Mouse (Mus musculus) gastrocnemius, postnatal 14 days (tissue): ENCODE measurements around the gene Zbtb26. TPM values are rescaled to one million over a fixed set of nuclear protein-coding genes. Genes with fewer than 3 reads are reported as not detected.

ENCODE experiments used
- DNase-seq: peaks from one replicate; pipeline ENCODE4 v3.0.0; 2021; ENCODE audit warnings: mixed read lengths
- intact Hi-C: fragments of 180-260 bp; cut with DNase I; formaldehyde crosslinking; loops from one replicate; pipeline ENCODE4 v1.15.1; 2025; ENCODE audit warnings: low total_unique reads
- long read RNA-seq, 2 experiments: library from polyadenylated mRNA; stranded (forward); transcript quantifications; one replicate each; pipeline ENCODE4 v2.0.0; 2021
- total RNA-seq, 2 experiments: library from RNA; stranded (reverse); gene quantifications; 2 replicates each; pipeline ENCODE4 v1.2.3; 2021

The Zbtb26 gene
- 1 to 10 TPM; 2.9 TPM for total RNA-seq
- long read RNA-seq, experiment 1, result 0 reads
- long read RNA-seq, experiment 2, partial matches to known transcripts, result 0 of 1 reads
- long read RNA-seq, experiment 2, other reads (novel, unspliced or antisense), result 1 of 1 reads

- intact Hi-C loops, result no loop called here
- peak; percentile 97 for DNase-seq
These were observed at the start of gene Zbtb26, which contains the start of the genes Zbtb6 and Rabgap1 for GRCm38 (mm10) chr2:37442611-37443591. Gene Zbtb26, minus strand, starts transcription at chr2:37443135. Gene Zbtb6, minus strand, starts transcription at chr2:37443171. Gene Rabgap1, plus strand, starts transcription at chr2:37443279.

- no peak for DNase-seq
- intact Hi-C loops, result loop anchor here (10.0 kb wide), 1 partner anchor 104 kb away; no protein-coding TSS in a partner anchor
These were observed 46.0 kb upstream of the Zbtb26 start for GRCm38 (mm10) chr2:37488956-37489355.

GRCm38 (mm10) chr2:37486408-37486807, 43.5 kb upstream of the Zbtb26 start:
- intact Hi-C loops, result loop anchor here (10.0 kb wide), 1 partner anchor 102 kb away; no protein-coding TSS in a partner anchor
- no peak for DNase-seq

GRCm38 (mm10) chr2:37485370-37485769, 42.4 kb upstream of the Zbtb26 start:
- DNase-seq, result no peak
- intact Hi-C loops, result loop anchor here (10.0 kb wide), 1 partner anchor 101 kb away; no protein-coding TSS in a partner anchor

DNA sequence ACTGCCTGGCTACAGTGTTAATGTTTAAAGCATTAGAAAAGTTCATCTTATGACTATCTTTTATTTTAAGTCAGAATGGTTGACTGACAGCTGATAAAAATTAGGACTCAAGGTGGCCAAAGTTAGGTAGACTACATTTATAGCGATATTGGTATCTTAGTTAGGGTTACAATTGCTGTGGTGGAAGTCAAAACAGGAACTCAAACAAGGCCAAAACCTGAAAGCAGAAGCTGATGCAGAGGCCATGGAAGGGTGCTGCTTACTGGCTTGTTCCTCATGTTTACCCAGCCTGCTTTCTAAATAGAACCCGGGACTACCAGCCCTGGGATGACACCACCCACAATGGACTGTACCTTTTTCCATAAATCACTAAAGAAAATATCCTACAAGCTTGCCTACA, 41.2 kb upstream of the Zbtb26 start:
- intact Hi-C loops, result loop anchor here (10.0 kb wide), 1 partner anchor 99 kb away; no protein-coding TSS in a partner anchor
- DNase-seq, result no peak

DNA sequence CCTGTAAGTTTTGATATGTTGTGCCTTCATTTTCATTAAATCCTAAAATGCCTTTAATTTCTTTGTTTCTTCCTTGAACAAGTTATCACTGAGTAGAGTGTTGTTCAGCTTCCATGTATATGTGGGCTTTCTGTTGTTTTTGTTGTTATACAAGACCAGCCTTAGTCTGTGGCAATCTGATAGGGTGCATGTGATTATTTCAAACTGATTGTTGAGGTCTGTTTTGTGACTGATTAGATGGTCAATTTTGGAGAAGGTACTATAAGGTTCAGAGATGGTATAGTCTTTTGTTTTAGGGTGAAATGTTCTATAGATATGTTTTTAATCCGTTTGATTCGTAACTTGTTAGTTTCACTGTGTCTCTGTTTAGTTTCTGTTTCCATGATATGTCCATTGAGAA, 37.1 kb upstream of the Zbtb26 start:
- no peak for DNase-seq
- intact Hi-C loops, result loop anchor here (10.0 kb wide), 1 partner anchor 95 kb away; no protein-coding TSS in a partner anchor

GRCm38 (mm10) chr2:37479559-37479958, 36.6 kb upstream of the Zbtb26 start:
- intact Hi-C loops, result no loop called here
- DNase-seq, result no peak

DNA sequence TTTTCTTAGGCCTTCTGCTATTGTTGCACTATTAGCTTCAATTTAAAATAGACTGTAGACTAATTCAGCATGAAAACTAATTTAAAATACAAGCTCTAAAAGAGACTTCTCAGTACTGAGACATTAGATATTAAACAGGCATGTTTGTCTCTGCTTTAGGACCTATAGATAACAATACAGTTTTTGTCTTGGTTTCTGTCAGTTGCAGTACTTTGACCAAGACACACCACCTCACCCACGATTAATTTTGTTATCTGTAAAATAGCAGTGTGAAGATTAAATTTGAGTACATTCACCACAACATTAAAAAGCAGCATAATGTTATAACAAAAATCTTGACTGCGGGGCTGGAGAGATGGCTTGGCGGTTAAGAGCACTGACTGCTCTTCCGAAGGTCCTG, 23.3 kb upstream of the Zbtb26 start:
- intact Hi-C loops, result no loop called here
- no peak for DNase-seq

GRCm38 (mm10) chr2:37460707-37461106, 17.8 kb upstream of the Zbtb26 start:
- DNase-seq, result no peak
- intact Hi-C loops, result no loop called here

GRCm38 (mm10) chr2:37452376-37452760, 9.4 kb upstream of the Zbtb26 start:
- intact Hi-C loops, result no loop called here
- DNase-seq, result peak; percentile 6

DNA sequence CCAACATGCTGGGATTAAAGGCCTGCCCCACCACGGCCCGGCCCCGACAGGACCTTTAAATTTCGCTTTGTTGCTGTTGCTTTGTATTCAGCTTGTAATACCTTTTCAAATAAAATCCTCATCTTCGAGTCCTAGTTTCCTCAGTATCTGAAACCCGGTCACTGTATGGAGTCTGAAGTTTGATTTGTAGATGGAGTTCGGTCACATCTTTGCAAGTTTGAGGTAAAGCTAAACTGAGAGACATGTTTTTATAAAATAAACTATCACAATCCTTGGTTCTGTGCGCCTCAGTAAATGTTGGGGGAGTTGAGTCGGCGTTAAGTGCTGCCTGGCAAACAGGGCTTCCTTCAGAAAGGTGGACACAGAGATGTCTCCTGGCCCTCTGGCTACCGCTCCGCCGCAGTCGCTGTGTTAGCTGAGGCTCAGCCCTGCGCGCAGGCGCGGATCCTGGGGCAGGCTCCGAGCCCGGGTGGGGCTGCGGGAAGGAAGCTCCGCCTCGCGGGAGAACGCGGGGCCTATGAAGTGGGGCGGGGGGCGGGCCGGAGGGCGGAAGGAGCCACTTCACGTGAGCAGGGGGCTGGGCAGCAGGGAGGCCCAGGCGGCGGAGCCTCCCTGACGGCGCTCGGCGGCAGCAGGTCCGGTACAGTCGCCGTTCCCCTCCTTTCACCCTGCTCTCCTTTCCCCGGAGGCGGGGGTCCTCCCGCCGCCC, 8.9 kb upstream of the Zbtb26 start:
- intact Hi-C loops, result no loop called here
- DNase-seq, result peak; percentile 97

DNA sequence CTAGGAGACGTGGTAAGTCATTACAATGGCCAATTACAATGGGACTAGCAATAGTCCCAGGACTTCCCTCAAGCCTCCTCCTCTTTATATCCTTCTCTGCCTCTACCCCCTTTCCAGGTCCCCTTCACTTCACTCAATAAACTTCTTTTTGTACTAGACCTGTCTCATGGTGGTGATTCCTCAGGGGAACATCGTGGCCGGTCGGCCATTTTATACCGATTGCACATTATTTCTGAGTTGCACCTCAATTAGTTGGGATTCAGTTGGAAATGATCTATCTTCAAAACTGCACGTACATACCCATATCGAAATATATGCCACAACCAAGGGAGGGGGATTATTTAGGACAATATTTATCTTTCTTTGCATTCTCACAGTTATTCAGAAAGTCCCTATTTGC, 11.3 kb downstream of the Zbtb26 start:
- DNase-seq, result no peak

DNA sequence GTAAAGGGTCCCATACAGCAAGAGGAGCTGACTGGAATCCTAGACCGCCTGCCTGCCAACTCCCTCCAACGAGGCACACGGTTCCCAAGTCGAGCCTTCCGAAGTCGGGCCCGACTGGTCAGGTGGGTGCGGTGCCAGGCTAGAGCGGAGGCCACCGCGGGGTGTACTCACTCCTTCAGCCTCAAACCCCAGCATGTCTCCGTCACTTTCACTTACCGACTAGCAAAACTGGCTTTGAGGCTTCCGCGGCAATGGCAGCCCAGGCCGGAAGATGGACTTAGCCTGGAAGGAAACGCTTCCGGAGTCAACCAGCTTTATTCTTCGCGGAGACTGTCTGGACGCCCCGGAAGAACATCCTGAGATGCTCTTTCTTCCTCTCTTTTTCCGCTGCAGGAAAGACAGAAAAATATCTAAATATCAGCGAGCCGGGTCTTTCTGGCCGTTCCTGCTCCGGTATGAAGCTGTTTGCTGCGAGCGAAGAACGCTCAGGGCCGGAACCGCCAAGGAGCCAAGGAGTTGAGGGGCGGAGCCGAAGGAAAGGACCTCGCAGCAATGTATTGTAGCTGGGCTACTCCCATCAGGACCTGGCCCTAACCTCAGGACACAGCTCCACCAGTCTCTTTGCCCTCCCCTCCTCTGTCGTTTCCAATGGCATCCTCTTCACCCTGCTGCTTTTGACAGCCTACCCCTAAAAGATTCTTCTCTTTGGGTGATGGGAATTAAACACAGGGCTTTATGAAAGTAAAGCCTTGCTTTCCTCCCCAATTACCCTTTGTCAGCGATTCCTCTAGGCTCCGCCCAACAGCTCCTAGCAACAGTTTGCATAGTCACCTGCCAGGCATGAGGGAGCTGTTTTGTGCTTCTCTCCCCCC, 12.1 kb downstream of the Zbtb26 start:
- peak; percentile 81 for DNase-seq
- intact Hi-C loops, result no loop called here

More for the DNA sequence above, 11.3 kb downstream of the Zbtb26 start:
- intact Hi-C loops, result no loop called here

GRCm38 (mm10) chr2:37423671-37424070, 19.3 kb downstream of the Zbtb26 start:
- intact Hi-C loops, result no loop called here
- DNase-seq, result no peak

DNA sequence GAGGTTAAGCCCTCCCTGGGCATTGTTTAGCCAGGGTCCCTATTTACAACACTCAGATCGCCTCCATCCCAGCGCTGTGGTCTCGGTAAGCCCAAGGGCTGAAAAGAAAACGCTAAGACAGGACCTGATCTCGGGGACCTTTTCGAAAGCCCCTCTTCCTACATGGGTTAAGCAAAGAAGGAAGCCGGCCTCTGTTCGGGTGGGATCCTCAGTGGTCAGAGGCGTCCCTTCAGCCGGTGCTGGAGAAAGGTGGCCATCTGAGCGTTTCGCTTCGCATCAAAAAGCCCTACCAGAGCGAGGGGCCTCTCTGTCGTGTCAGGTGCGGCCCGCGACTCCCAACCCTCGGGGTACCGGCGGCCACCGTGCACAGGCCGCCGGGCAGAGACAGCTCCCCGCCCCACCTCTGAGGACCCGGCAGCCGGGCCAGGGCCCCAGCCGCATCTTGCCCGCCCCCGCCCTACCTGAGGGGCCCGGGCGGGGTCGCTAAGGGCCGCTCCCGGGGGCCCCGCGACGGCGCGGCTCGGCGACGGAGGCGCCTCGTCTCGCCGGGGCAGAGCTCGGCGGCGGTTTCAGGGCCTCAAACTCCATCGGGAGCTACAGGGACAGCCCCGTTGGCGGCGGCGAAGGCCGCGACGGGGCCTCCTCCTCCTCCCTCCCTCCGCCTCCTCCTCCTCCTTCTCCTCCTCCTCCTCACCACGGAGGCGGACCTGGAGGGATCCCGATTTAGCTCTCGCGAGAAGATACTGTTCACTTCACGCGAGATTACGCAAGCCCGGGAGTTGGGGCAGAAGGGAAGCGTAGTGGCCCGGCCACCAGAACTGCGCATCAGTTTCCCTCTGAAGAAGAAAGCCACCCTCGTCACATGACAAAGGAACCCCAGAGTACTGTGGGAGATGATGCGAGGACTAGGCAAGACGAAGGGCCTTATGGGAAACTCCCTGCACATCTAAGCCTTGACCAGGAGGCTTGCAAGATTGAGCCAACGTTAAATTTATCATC, 20.3 kb downstream of the Zbtb26 start, which contains the start of gene Rc3h2:
Rc3h2 (minus strand) TSS at position 598 of the 999 bp plus-strand sequence.
- peak; percentile 95 for DNase-seq
- intact Hi-C loops, result no loop called here

GRCm38 (mm10) chr2:37421903-37422302, 21.0 kb downstream of the Zbtb26 start:
- DNase-seq, result no peak
- intact Hi-C loops, result no loop called here

DNA sequence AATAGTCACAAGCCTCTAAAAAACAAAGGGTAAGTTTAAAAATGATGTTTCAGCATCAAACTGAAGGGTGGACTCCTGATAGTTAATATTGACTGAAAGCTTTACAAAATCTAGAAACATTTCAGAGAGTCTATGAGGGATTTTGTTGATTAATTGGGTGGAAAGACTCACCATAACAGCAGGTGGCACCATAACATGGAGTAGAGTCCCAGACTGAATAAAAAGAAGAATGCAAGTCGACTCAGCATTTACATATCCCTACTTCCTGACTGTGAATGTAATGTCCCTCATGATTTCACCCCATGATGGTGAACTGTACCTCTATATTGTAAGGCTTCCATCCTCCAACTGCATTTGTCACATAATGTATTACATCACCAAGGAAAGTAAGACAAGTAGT, 47.4 kb downstream of the Zbtb26 start:
- intact Hi-C loops, result no loop called here
- DNase-seq, result no peak

GRCm38 (mm10) chr2:37382921-37383320, 60.0 kb downstream of the Zbtb26 start:
- DNase-seq, result no peak
- intact Hi-C loops, result loop anchor here (10.0 kb wide), 1 partner anchor 102 kb away; no protein-coding TSS in a partner anchor
